Mouse (Mus musculus): Measurements from ENCODE around the gene Crocc. TPM values are rescaled to one million over a fixed set of nuclear protein-coding genes. Genes with fewer than 3 reads are reported as not detected.
A peak's percentile ranks its signal among the peaks of the same experiment; 100 is the strongest.

The Crocc gene
- polyA plus RNA-seq, 1 experiment from 2014 or later, result 3.0 TPM

- Histone ChIP-seq H3K27ac (ENCODE audit: low read length) (peak overlapping the region; percentile 91), H3K27me3 (ENCODE audit: control insufficient read depth, insufficient read depth, low read length) (no peaks in the 10 kb centered on the region), H3K4me1 (ENCODE audit: control insufficient read depth, insufficient read depth, low read length) (peaks cover 19% of the 10 kb centered on the region), H3K4me2 (ENCODE audit: low read depth, low read length) (peak overlapping the region; percentile 67), H3K4me3 (replicated peaks; ENCODE audit: low read length) (peak overlapping the region; percentile 72), H3K36me3 (ENCODE audit: control insufficient read depth, insufficient read depth, low read length) (peaks cover 19% of the 10 kb centered on the region), H3K9ac (ENCODE audit: low read length) (peak overlapping the region; percentile 89), H3K9me3 (replicated peaks; ENCODE audit: control insufficient read depth, low read length) (no peaks in the 10 kb centered on the region; the same call in 1 of the 2 replicates)
- peak; percentile 81 for ATAC-seq (ENCODE audit: insufficient read depth, low FRiP score)
- under 1% methylated on average over 26 of the region's 26 CpGs for WGBS
Measured at GRCm38 (mm10) chr4:141010526-141010925, 49.8 kb downstream of the Crocc start.

GRCm38 (mm10) chr4:141010118-141010517 lies 50.2 kb downstream of the Crocc start, which contains the start of gene Mfap2:
Gene Mfap2, plus strand, starts transcription at chr4:141010418.
- H3K36me3 ChIP-seq (ENCODE audit: control insufficient read depth, insufficient read depth, low read length), result peaks cover 19% of the 10 kb centered on the region
- H3K4me2 ChIP-seq (ENCODE audit: low read depth, low read length), result peak within 1 kb of the TSS; percentile 67
- no peaks in the 10 kb centered on the region for H3K27me3 ChIP-seq (ENCODE audit: control insufficient read depth, insufficient read depth, low read length)
- H3K4me3 ChIP-seq (replicated peaks; ENCODE audit: low read length), result peak within 1 kb of the TSS; percentile 72
- peak within 1 kb of the TSS; percentile 89 for H3K9ac ChIP-seq (ENCODE audit: low read length)
- H3K4me1 ChIP-seq (ENCODE audit: control insufficient read depth, insufficient read depth, low read length), result peaks cover 19% of the 10 kb centered on the region
- ATAC-seq (ENCODE audit: insufficient read depth, low FRiP score), result no peak
- WGBS, result 12% methylated on average over 7 of the region's 7 CpGs
- H3K9me3 ChIP-seq (replicated peaks; ENCODE audit: control insufficient read depth, low read length), result no peaks in the 10 kb centered on the region; the same call in 1 of the 2 replicates
- peak within 1 kb of the TSS; percentile 91 for H3K27ac ChIP-seq (ENCODE audit: low read length)

- Histone ChIP-seq H3K9ac (ENCODE audit: low read length) (no peak overlapping the region), H3K4me2 (ENCODE audit: low read depth, low read length) (no peak overlapping the region), H3K27ac (ENCODE audit: low read length) (no peak overlapping the region), H3K36me3 (ENCODE audit: control insufficient read depth, insufficient read depth, low read length) (peaks cover 28% of the 10 kb centered on the region), H3K9me3 (replicated peaks; ENCODE audit: control insufficient read depth, low read length) (no peaks in the 10 kb centered on the region; the same call in 1 of the 2 replicates), H3K4me3 (replicated peaks; ENCODE audit: low read length) (no peak overlapping the region), H3K27me3 (ENCODE audit: control insufficient read depth, insufficient read depth, low read length) (no peaks in the 10 kb centered on the region), H3K4me1 (ENCODE audit: control insufficient read depth, insufficient read depth, low read length) (peaks cover 15% of the 10 kb centered on the region)
- WGBS, result 85% methylated on average over 8 of the region's 8 CpGs
- ATAC-seq (ENCODE audit: insufficient read depth, low FRiP score), result no peak
Measured at GRCm38 (mm10) chr4:141008028-141008427, 52.3 kb downstream of the Crocc start.

GRCm38 (mm10) chr4:141005983-141006382 lies 54.4 kb downstream of the Crocc start:
- Histone ChIP-seq H3K4me3 (replicated peaks; ENCODE audit: low read length) (no peak overlapping the region), H3K4me2 (ENCODE audit: low read depth, low read length) (no peak overlapping the region), H3K9me3 (replicated peaks; ENCODE audit: control insufficient read depth, low read length) (no peaks in the 10 kb centered on the region; the same call in 1 of the 2 replicates), H3K27ac (ENCODE audit: low read length) (no peak overlapping the region), H3K36me3 (ENCODE audit: control insufficient read depth, insufficient read depth, low read length) (peaks cover 28% of the 10 kb centered on the region), H3K27me3 (ENCODE audit: control insufficient read depth, insufficient read depth, low read length) (no peaks in the 10 kb centered on the region), H3K9ac (ENCODE audit: low read length) (no peak overlapping the region), H3K4me1 (ENCODE audit: control insufficient read depth, insufficient read depth, low read length) (peaks cover 7% of the 10 kb centered on the region; the same call in 1 of the 2 replicates)
- 70% methylated on average over 13 of the region's 13 CpGs for WGBS
- no peak for ATAC-seq (ENCODE audit: insufficient read depth, low FRiP score)

- no peak overlapping the region for H3K9ac ChIP-seq (ENCODE audit: low read length)
- H3K4me2 ChIP-seq (ENCODE audit: low read depth, low read length), result no peak overlapping the region
- H3K36me3 ChIP-seq (ENCODE audit: control insufficient read depth, insufficient read depth, low read length), result peaks cover 24% of the 10 kb centered on the region
- H3K27me3 ChIP-seq (ENCODE audit: control insufficient read depth, insufficient read depth, low read length), result no peaks in the 10 kb centered on the region
- no peaks in the 10 kb centered on the region for H3K4me1 ChIP-seq (ENCODE audit: control insufficient read depth, insufficient read depth, low read length)
- no peaks in the 10 kb centered on the region for H3K9me3 ChIP-seq (replicated peaks; ENCODE audit: control insufficient read depth, low read length)
- no peak overlapping the region for H3K27ac ChIP-seq (ENCODE audit: low read length)
- H3K4me3 ChIP-seq (replicated peaks; ENCODE audit: low read length), result no peak overlapping the region
- 93% methylated on average over 9 of the region's 9 CpGs for WGBS
- no peak for ATAC-seq (ENCODE audit: insufficient read depth, low FRiP score)
Measured at GRCm38 (mm10) chr4:140996812-140997211, 63.5 kb downstream of the Crocc start.

- no peak overlapping the region for H3K9ac ChIP-seq (ENCODE audit: low read length)
- no peak overlapping the region for H3K4me3 ChIP-seq (replicated peaks; ENCODE audit: low read length)
- H3K4me1 ChIP-seq (ENCODE audit: control insufficient read depth, insufficient read depth, low read length), result no peaks in the 10 kb centered on the region
- no peak overlapping the region for H3K27ac ChIP-seq (ENCODE audit: low read length)
- no peak for ATAC-seq (ENCODE audit: insufficient read depth, low FRiP score)
- H3K27me3 ChIP-seq (ENCODE audit: control insufficient read depth, insufficient read depth, low read length), result no peaks in the 10 kb centered on the region
- peaks cover 24% of the 10 kb centered on the region for H3K36me3 ChIP-seq (ENCODE audit: control insufficient read depth, insufficient read depth, low read length)
- 92% methylated on average over 8 of the region's 8 CpGs for WGBS
- H3K4me2 ChIP-seq (ENCODE audit: low read depth, low read length), result no peak overlapping the region
- no peaks in the 10 kb centered on the region for H3K9me3 ChIP-seq (replicated peaks; ENCODE audit: control insufficient read depth, low read length)
Measured at GRCm38 (mm10) chr4:140995811-140996210, 64.5 kb downstream of the Crocc start.

GRCm38 (mm10) chr4:140993846-140994245 lies 66.5 kb downstream of the Crocc start:
- no peak for ATAC-seq (ENCODE audit: insufficient read depth, low FRiP score)
- Histone ChIP-seq H3K27ac (ENCODE audit: low read length) (no peak overlapping the region), H3K36me3 (ENCODE audit: control insufficient read depth, insufficient read depth, low read length) (peaks cover 24% of the 10 kb centered on the region), H3K9me3 (replicated peaks; ENCODE audit: control insufficient read depth, low read length) (no peaks in the 10 kb centered on the region), H3K4me1 (ENCODE audit: control insufficient read depth, insufficient read depth, low read length) (peaks cover 5% of the 10 kb centered on the region; the same call in 1 of the 2 replicates), H3K4me2 (ENCODE audit: low read depth, low read length) (no peak overlapping the region), H3K4me3 (replicated peaks; ENCODE audit: low read length) (no peak overlapping the region), H3K27me3 (ENCODE audit: control insufficient read depth, insufficient read depth, low read length) (no peaks in the 10 kb centered on the region), H3K9ac (ENCODE audit: low read length) (no peak overlapping the region)
- WGBS, result 81% methylated on average over 8 of the region's 8 CpGs

GRCm38 (mm10) chr4:140992215-140992614 lies 68.1 kb downstream of the Crocc start:
- Histone ChIP-seq H3K4me1 (ENCODE audit: control insufficient read depth, insufficient read depth, low read length) (peaks cover 19% of the 10 kb centered on the region), H3K27me3 (ENCODE audit: control insufficient read depth, insufficient read depth, low read length) (no peaks in the 10 kb centered on the region), H3K9ac (ENCODE audit: low read length) (no peak overlapping the region), H3K27ac (ENCODE audit: low read length) (no peak overlapping the region), H3K36me3 (ENCODE audit: control insufficient read depth, insufficient read depth, low read length) (peaks cover 17% of the 10 kb centered on the region), H3K4me2 (ENCODE audit: low read depth, low read length) (no peak overlapping the region), H3K4me3 (replicated peaks; ENCODE audit: low read length) (no peak overlapping the region), H3K9me3 (replicated peaks; ENCODE audit: control insufficient read depth, low read length) (no peaks in the 10 kb centered on the region)
- 87% methylated on average over 20 of the region's 20 CpGs for WGBS
- ATAC-seq (ENCODE audit: insufficient read depth, low FRiP score), result no peak

GRCm38 (mm10) chr4:140989447-140989846 lies 70.9 kb downstream of the Crocc start:
- whole genome bisulfite sequencing, result 91% methylated on average over 14 of the region's 14 CpGs
- no peak overlapping the region for H3K9ac ChIP-seq (ENCODE audit: low read length)
- ATAC-seq (ENCODE audit: insufficient read depth, low FRiP score), result no peak

More at GRCm38 (mm10) chr4:140989447-140989846, 70.9 kb downstream of the Crocc start:
- no peak overlapping the region for H3K4me2 ChIP-seq (ENCODE audit: low read depth, low read length)
- no peaks in the 10 kb centered on the region for H3K9me3 ChIP-seq (replicated peaks; ENCODE audit: control insufficient read depth, low read length)
- H3K4me3 ChIP-seq (replicated peaks; ENCODE audit: low read length), result no peak overlapping the region
- H3K27me3 ChIP-seq (ENCODE audit: control insufficient read depth, insufficient read depth, low read length), result no peaks in the 10 kb centered on the region
- peaks cover 5% of the 10 kb centered on the region; the same call in 1 of the 2 replicates for H3K36me3 ChIP-seq (ENCODE audit: control insufficient read depth, insufficient read depth, low read length)
- H3K4me1 ChIP-seq (ENCODE audit: control insufficient read depth, insufficient read depth, low read length), result peaks cover 19% of the 10 kb centered on the region
- no peak overlapping the region for H3K27ac ChIP-seq (ENCODE audit: low read length)

Data from stomach, embryonic 16.5 days (tissue).